Mouse (Mus musculus): ENCODE data around the gene Glis2.
A peak's percentile ranks its signal among the peaks of the same experiment; 100 is the strongest.

Glis2 gene

DNA sequence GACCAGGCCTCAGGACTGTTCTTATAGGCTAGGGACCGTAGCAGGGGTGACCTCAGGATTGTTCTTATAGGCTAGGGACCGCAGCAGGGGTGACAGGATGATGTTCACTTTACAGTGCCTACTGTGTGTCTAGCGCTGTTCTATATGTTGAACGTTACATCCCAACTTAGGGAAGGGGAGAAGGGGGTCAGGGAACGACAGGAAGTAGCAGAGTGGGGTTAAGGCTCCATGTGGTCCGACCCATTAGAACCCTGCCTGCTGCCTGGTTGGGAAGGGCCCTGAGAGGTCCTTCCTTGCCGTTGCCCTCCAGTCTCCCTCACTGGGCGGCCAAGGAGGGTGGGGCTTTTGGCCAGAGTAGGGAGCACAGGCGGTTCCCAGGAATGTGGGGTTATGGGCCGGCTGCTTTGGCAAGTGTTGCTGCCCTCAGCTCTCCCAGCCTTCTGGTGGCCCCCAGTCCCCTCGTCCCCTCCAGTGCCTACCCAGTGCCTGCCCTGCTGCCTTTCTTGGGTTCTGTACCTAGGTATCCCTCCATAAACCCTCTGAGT is 9.9 kb downstream of the Glis2 start:
- no peak for DNase-seq (ENCODE audit: low spot score)

DNA sequence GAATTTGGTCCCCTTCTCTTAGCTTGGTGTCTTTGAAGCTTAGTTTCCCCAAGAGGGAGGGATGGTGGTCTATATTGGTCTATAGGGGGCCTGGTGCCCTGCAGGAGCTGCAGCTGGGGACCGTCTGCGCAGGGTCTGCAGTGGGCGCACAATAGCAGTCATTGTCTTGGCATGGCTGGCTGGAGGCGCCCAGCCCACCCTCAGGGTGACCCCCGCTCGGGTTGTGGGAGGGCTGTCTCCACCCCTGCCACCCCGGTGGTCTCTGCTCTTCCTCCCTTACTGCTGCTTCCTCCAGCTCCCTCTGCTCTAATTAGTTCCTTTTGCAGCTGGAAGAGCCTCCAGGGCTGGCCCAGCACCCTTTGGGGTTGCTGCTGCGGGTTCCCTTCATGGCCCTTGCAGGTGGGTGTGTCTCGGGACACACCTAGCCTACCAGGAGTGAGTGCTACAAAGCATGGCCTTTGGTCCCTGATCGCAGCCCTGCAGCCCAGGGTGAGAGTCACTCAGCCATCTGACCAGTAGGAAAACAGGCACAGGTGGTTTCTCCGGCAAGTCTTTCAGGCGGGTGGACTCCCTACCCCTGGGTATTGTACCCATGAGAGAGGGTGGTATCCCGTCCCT is 11.1 kb downstream of the Glis2 start:
- no peak for DNase-seq (ENCODE audit: low spot score)

DNA sequence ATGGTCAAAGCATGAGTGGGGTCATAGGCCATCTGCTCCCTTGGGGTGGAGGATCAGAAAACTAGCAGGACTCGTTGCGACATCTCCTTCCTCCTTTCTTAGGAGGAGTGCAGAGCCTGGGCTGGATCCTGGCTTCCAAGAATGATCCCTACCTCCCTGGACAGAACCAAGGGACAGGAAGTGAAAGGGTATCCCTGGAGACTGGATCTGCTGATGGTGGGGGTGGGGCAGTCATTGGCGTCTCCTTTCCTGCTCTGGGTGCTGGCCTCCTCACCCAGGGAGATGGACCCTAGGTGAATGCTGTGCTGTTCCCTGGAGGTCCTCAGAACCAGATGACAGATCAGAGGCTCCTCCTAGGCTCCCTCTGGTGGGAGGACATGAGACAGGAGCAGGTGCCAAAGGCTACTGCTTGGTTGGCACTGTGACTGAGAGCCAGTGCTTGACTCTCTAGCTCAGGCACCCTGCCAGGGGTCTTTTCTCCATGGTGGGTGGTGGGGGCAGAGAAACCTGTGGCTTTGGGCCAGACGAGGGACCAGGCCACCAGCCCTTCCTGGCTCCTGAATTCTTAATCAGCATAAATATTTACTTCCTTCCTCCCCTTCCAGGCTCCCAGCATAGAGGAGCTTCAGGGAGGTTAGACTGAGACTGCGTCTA is 12.0 kb downstream of the Glis2 start:
- no peak for DNase-seq (ENCODE audit: low spot score)

DNA sequence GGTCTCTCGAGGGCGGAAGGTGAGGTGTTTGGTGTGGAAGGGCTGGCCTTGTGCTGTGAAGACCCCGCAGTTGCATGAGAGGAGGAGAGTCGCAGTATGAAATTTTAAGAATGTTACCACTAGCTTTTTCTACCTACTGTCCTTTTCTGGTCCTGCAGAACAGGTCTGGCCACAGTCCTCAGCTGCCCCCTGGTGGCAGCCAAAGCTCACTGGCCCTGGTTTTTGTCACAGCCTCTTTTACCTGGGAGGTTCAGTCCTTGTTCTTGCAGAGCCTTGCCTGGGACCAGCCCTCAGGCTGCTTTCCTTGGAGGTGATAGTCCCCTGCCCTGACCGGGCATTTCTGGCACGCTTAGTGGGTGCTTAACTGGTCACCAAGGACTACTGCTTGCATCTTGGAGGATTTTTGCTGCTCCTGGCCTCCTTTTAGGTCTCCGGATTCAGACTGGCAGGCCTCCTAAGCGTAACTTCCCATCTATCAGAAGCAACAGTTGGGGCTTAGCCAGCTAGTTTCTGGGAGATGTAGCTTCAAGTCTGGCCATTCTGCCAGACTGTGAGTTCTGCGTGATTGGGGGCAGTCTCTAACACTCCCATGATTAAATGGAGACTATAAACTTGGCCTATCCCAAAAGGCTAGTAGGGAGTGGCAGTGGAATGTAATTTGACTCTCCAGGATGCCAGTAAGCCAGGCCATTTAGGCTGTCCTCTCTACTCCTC is 13.5 kb downstream of the Glis2 start:
- DNase-seq (ENCODE audit: low spot score) = peak; percentile 62

DNA sequence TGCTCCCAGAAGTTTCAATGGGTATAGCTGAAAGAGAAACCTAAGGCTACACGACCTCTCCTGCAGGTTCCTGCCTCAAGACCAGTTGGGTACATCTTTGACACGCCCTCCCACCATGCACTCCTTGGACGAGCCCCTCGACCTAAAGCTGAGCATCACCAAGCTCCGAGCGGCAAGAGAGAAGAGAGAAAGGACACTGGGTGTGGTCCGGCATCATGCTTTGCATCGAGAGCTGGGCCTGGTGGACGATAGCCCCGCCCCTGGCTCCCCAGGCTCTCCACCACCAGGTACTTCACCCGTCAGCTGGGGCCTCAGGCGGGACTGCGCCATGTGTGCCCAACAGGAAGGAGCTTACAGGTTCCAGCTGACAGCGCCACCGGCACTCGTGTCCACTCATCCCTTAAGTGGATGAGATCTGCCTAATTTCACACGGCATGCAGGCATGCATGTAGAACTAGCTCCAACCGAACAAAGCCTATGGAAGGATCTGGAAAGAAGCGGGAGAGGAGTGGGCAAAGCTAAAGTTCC is 14.1 kb downstream of the Glis2 start:
- no peak for DNase-seq (ENCODE audit: low spot score)

DNA sequence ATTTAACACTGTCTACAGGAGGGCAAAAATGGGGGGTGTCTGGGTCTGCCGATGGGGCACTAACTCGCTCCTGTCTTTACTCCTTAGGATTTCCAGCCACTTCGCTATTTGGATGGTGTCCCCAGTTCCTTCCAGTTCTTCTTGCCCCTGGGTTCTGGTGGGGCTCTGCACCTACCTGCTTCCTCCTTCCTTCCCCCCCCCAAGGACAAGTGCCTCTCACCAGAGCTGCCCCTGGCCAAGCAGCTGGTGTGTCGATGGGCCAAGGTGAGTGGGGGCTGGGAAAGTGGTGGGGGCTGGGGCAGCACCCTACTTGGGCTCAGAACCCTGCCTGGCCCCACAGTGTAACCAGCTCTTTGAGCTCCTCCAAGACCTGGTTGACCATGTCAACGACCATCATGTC is 16.7 kb downstream of the Glis2 start:
- DNase-seq (ENCODE audit: low spot score) = no peak

DNA sequence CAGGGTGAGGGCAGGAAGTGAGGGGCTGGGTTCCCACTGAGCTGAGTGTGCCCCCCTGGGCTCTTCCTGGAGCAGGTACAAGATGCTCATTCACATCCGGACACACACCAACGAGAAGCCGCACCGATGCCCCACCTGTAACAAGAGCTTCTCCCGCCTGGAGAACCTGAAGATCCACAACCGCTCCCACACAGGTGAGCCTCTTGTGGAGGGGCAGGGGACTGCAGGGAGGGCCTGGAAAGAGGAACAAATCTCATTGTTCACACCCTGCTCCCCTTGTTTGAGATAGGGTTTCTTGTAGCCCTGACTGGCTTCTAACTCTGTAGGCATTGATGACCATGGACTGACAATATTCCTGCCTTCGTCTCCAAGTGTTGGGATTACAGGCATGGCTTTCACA is 17.2 kb downstream of the Glis2 start:
- no peak for DNase-seq (ENCODE audit: low spot score)

DNA sequence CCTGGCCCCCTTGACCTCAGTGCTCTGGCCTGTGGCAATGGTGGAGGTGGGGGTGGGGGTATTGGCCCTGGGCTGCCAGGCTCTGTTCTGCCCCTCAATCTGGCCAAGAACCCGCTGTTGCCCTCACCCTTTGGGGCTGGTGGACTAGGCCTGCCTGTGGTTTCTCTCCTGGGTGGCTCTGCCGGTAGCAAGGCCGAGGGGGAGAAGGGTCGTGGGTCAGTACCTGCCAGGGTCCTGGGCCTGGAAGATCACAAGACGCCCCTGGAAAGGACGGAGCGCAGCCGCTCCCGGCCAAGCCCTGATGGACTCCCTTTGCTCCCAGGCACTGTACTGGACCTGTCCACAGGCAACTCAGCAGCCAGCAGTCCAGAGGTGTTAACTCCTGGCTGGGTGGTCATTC is 19.2 kb downstream of the Glis2 start:
- no peak for DNase-seq (ENCODE audit: low spot score)

DNA sequence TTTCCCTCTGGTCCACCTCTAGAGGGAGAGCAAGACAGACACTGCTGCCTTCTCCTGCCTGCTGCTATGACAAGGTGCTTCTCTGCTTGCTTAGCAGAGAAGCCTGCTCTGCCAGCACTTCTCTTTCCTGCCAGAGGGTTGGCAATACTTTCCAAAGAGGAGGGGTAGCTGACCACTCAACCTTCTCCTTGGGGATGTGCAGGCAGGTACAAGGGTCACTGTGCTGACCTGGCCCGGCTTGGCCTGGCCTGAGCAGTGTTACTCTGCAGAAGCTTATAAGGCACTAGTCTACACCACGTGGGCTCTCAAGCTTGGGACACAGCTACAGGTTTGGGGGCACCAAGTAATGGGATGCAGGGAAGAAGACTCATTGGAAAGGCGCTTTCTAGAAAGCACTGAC is 20.1 kb downstream of the Glis2 start:
- DNase-seq (ENCODE audit: low spot score) = no peak

DNA sequence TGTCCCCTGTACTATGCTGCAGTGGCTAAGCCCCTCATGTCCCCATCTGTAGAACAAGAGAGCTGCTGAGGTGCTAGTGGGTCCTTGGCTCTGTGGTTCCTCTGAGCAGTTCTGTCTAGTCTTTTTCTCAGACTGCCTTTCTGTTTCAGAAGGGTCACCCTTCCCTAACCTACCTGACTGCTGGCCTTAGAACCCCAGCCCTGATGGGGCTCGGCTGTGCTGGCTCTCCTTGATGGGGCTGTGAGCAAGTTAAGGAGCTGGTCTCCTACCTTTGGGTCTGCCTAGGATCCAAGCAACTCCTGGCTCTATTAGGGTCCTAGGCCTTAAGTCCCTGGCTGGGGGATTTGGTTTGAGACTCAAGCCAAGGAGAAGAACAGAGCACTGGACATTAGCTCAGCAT is 20.8 kb downstream of the Glis2 start:
- no peak for DNase-seq (ENCODE audit: low spot score)

DNA sequence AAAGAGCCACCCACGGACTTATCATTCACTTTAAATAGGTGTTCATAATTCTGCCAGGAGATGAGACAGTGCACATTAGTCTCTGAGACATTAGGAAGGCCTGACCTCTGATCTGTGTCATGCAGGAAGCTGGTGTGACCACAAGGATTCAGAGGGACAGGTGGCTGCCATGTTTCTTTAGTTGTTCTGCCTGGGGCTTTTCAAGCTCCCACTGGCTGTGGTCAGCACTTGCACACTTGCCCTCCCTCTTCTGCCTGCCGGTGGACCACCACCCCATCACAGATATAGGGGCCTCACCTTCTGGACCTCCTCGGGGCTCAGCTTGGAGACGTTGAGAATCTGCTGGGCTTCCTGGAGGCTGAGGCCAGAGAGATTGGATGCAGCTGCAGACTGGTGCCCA is 22.3 kb downstream of the Glis2 start:
- no peak for DNase-seq (ENCODE audit: low spot score)

DNA sequence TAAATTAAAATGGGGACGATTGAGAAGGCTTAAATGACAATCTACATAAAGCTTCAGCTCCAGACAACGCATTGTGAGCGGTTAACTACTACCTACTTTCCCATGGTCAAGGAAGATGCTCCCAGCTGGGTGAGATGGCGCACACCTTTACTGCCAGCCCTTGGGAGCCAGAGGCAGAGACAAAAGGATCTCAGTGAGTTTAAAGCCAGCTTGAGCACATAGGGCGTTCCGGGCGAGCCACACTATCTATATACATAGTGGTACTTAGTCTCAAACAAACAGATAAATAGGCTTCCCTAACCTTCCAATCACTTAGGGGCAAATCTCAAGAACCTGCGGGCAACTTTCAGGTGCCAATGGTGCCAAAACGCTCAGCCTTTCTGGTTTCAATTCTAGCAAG is 29.6 kb downstream of the Glis2 start:
- no peak for DNase-seq (ENCODE audit: low spot score)

DNA sequence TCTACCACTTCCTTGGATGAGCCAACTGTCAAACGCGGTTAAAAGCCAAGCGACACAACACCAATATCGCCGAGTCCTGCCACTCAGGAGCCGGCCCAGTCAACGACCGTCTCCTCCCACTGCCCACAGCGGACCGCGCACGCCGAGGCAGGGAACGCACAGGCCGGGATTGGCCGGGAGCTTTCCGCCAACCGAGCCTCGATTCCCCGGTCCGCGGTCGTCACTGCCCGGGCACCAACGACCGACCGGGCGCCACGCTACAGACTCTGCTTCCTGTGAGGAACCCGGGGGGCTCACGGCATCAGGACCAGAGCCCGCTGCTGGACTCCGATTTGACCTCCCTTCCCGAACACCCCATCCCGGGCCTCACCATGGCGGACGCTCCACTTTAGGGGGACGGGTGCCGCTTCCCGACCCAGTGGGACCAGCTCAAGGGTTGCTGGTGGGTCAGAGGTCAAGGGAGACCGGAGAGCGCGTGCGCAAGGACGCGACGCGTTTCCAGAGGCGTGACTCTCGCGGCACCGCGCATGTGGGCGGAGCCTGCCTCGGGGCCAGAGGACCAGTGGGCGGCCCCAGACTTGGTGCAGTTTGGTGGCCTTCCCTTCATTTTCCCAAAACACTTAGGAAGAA is 30.1 kb downstream of the Glis2 start, which contains the start of gene Pam16:
Gene Pam16 (minus strand): TSS at position 508 of the 630 bp plus-strand sequence.
- peak; percentile 87 for DNase-seq (ENCODE audit: low spot score)

DNA sequence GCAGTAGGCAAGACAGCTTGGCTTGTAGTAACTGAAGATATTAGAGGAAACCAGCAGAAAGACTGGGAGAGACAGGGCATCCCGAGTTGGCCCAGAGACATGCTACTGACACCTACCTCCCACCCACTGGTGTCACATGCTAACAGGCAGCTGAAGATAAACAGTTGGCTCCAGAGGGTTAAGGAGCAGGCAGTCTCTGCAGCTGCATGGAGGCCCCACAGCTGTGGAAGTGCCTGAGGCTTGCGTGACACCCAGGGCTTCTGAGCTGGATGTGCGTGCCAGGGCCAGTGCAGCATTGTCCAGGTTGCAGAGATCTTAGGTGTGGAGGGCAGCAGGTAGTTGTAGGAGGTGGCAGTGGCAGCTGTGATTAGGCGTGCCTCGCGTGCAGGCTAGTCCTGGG is 32.6 kb downstream of the Glis2 start:
- no peak for DNase-seq (ENCODE audit: low spot score)

DNA sequence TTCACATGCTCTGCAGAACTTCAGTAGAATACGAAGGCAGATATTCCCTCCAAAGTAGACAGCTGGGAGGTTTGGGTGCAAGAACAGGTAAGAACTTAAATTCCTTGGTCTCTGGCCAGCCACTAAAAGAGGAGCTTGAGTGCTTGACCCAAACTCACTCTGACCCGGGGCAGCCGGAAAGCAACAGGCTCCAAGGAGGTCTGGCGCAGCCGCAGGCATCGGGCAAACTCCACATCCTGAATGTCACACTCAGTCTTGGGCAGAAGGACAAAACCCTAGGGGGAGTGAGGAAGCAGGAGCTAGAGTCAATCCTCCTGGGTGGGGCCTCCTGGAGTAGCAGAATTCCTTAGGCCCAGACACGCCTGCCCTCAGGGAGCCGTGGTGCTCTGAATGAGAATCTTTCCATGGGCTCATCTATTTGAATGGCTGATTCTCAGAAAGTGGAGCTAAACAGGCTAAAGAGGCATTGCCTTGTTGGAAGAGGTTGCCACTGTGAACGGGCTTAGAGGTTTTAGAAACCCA is 34.4 kb downstream of the Glis2 start:
- DNase-seq (ENCODE audit: low spot score) = no peak

DNA sequence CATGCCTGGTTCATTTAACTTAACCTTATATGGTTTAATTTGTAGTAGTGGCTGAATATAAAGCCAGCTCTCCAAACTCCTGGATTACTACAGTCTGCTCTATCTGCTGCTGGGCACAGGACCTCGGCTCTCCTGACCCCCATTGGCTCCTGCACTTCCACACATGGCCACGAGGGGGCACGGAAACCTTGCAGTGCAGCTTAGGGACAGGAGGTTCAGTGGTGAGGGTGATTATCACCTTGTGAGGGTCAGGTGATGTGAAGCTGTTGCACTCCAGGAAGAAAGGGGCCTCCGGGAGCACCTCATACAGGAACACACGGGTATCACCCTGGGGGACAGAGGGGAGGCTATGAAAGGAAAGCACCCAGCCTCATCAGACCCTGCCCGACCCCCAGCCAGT is 35.4 kb downstream of the Glis2 start:
- peak; percentile 53 for DNase-seq (ENCODE audit: low spot score)

DNA sequence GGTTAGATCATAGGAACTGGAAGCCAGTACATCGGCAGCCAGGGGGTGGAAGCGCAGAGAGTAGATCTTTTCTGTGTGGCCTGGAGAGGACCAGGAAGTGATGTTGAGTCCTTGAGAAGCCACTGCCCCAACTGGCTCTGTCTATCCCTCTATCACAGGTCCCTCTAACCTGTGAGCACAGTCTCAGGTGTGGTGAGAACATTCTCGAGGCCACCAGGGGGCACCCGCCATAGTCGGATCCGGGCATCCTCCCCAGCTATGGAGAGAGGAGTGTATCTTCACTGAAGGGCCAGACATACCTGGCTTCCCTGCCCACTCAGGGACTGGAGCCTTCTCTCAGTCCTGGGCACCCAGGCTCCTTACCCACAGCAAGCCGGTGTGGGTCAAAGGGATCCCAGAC is 37.5 kb downstream of the Glis2 start:
- DNase-seq (ENCODE audit: low spot score) = no peak

DNA sequence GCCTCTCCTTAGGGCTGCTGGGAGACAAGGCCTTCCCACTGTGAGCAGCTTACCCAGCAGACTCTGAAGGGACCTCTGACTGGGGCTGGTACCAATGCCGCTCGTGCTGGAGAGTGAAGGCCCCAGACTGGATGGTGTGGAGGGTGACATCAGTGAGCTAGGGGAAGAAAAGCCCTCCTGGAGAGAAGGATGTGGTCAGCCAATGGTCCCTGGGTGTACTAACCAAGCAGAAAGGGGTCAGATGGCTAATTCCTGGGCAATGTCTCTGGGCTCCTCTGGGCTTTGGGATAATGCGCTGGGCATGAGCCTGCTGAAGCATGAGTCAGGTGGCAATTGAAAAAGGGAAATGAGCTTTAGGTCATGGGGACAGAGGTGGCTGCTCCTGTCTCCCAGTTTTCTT is 39.1 kb downstream of the Glis2 start:
- DNase-seq (ENCODE audit: low spot score) = no peak

DNA sequence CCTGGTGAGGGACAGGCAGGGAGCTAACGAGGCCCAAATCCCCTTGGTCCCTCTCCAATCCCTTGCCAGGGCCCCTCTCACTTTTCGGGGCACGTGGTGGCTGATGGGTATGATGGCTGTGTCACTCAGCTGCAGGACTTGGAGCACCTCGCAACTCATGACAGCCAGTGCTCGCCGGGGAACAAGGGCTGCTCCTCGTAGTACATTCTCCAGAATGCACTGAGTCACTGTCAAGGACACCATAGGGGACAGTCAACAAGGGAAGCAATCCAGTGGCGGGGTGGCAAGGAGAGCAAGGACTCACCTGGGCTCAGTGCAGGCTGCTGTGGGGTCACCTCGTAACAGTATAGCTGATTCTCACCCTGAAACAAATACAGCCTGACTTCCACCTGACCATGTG is 40.2 kb downstream of the Glis2 start:
- DNase-seq (ENCODE audit: low spot score) = no peak

DNA sequence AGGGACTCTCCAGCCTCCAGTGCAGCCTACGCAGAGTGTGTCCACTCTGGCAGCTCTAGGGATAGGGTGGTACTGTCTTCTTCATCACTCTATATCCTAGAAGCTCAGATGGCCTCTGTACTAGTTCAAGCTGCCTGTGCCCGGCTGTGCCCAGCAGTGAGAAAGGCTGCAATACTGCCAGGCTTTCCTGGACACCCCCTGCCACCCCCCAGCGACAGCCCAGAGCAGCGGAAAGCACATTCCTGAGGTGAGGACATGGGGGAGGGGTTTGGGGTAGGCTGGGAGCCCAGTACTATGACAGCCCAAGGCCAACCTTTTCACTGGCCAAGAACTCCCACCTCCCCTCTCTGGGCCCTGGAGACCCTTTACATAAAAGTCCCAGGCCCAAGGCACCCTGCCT is 41.2 kb downstream of the Glis2 start:
- no peak for DNase-seq (ENCODE audit: low spot score)

DNA sequence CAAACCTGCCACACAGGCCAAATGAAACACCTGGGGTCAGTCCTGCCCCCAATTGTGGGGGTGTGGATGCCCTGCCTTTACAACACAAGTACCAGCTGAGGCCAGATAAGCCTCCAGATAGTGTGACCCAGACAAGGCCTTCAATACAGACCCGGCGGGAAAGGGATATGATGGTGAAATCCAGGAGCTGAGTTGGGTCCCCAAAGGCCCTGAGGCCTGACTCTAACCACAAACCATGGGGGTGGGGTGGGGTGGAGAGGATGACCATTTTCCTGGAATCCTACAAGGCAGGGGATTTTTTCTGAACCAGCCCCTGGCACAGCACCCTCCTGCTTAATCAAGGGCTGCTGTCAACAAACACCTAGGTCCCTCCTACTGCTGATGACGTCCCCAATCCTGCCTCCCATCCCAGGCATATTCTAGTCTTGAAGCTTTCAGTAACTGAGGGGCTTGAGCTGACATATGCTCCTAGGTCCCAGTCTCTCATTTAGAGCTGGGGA is 44.4 kb downstream of the Glis2 start:
- no peak for DNase-seq (ENCODE audit: low spot score)

DNA sequence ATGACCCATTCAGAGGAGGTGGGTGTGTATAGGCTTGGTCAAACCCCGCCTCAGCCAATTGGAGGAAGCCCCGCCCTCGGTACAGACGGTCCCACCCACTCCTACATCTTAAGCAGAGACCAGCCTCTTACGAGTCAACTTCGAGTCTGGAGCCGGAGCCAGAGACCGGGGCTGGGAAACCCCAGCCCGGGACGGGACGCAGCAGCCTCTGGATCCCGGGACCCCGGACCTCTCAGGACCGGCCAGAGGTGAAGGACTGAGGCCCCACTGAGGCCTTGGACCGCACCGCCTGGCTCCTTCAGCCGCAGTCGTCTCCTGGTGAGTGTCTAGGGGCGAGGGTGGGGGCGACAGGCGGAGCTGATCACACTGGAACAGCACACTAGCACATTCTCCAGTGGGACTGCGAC is 45.3 kb downstream of the Glis2 start, which contains the start of the genes Vasn and Dnaja3:
Gene Vasn (plus strand): TSS at position 111 of the 407 bp plus-strand sequence.
Gene Dnaja3 (plus strand): TSS at position 159 of the 407 bp plus-strand sequence.
- peak; percentile 70 for DNase-seq (ENCODE audit: low spot score)

All from left cerebral cortex, adult 11 months (tissue).